Mouse (Mus musculus): ENCODE measurements around the gene Tmprss5. TPM values are rescaled to one million over a fixed set of nuclear protein-coding genes. Genes with fewer than 3 reads are reported as not detected.

The Tmprss5 gene
- 0.01 TPM in 1 of 2 replicates, not detected in the other for polyA plus RNA-seq (2012; rRNA removed)

GRCm38 (mm10) chr9:49081107-49081506, at the start of gene Tmprss5:
Gene Tmprss5 (plus strand): TSS chr9:49081260.

GRCm38 (mm10) chr9:49055333-49056205, 25.5 kb upstream of the Tmprss5 start, which contains the start of gene Zw10:
Gene Zw10 (plus strand): TSS chr9:49055613.

Other genes starting within 250 kb of the Tmprss5 start
- gene Zbtb16, start 245.0 kb upstream of the Tmprss5 start, polyA plus RNA-seq (2012; rRNA removed) = 2.2 and 4.0 TPM in 2 replicates
- gene Htr3a, start 170.2 kb upstream of the Tmprss5 start, polyA plus RNA-seq (2012; rRNA removed) = 0.01 TPM in 2 replicates
- gene Htr3b, start 116.3 kb upstream of the Tmprss5 start, polyA plus RNA-seq (2012; rRNA removed) = 0.01 TPM in 1 of 2 replicates, not detected in the other
- gene Usp28, start 95.9 kb upstream of the Tmprss5 start, polyA plus RNA-seq (2012; rRNA removed) = 4.4 and 4.9 TPM in 2 replicates
- gene Zw10, start 25.6 kb upstream of the Tmprss5 start, polyA plus RNA-seq (2012; rRNA removed) = 11.2 and 11.8 TPM in 2 replicates
- not detected in 2 replicates for gene Gm4894, start 169.3 kb downstream of the Tmprss5 start, polyA plus RNA-seq (2012; rRNA removed)